Mouse (Mus musculus) 416B (cell line): ENCODE measurements at regions not wholly inside any gene's neighbourhood (a gene's known extent, or its start where the extent isn't known, plus 50 kb on each side); places are given as distances from the start of the nearest gene placed in this dataset.

Experiments
- DNase-seq: peaks from one replicate; pipeline ENCODE4 v3.0.0; 2011; ENCODE audit warnings: low read depth

- DNase-seq = no peak
These were observed 485.5 kb upstream of the Cdh11 start for GRCm38 (mm10) chr8:103270815-103271553.

GRCm38 (mm10) chr8:103272305-103273079 is 487.1 kb upstream of the Cdh11 start:
- DNase-seq = no peak

GRCm38 (mm10) chr8:103273476-103273875 is 488.0 kb upstream of the Cdh11 start:
- no peak for DNase-seq

- no peak for DNase-seq
These were observed 496.4 kb upstream of the Cdh11 start for GRCm38 (mm10) chr8:103281801-103282200.

GRCm38 (mm10) chr8:103288561-103288974 is 503.1 kb upstream of the Cdh11 start:
- DNase-seq = no peak

- no peak for DNase-seq
These were observed 507.5 kb upstream of the Cdh11 start for GRCm38 (mm10) chr8:103292896-103293295.

GRCm38 (mm10) chr8:103306476-103307183 is 521.2 kb upstream of the Cdh11 start:
- no peak for DNase-seq

- DNase-seq = no peak
These were observed 528.1 kb upstream of the Cdh11 start for GRCm38 (mm10) chr8:103313576-103313975.

GRCm38 (mm10) chr8:103314279-103315022 is 529.0 kb upstream of the Cdh11 start:
- DNase-seq = no peak

GRCm38 (mm10) chr8:103315742-103316141 is 530.3 kb upstream of the Cdh11 start:
- DNase-seq = no peak

- DNase-seq = no peak
These were observed 531.2 kb upstream of the Cdh11 start for GRCm38 (mm10) chr8:103316691-103317091.

- no peak for DNase-seq
These were observed 531.8 kb upstream of the Cdh11 start for GRCm38 (mm10) chr8:103317149-103317725.

- DNase-seq = no peak
These were observed 538.7 kb upstream of the Cdh11 start for GRCm38 (mm10) chr8:103324016-103324665.

- DNase-seq = no peak
These were observed 546.0 kb upstream of the Cdh11 start for GRCm38 (mm10) chr8:103331415-103331814.

- no peak for DNase-seq
These were observed 551.9 kb upstream of the Cdh11 start for GRCm38 (mm10) chr8:103337314-103337713.

GRCm38 (mm10) chr8:103339042-103339441 is 553.6 kb upstream of the Cdh11 start:
- no peak for DNase-seq

GRCm38 (mm10) chr8:103339951-103340350 is 554.5 kb upstream of the Cdh11 start:
- peak; percentile 1 for DNase-seq

- no peak for DNase-seq
These were observed 558.4 kb upstream of the Cdh11 start for GRCm38 (mm10) chr8:103343891-103344290.

GRCm38 (mm10) chr8:103344871-103345270 is 559.4 kb upstream of the Cdh11 start:
- no peak for DNase-seq

GRCm38 (mm10) chr8:103347158-103347871 is 561.9 kb upstream of the Cdh11 start:
- DNase-seq = no peak
